Comparison of ENCODE assay signal across 8 mouse cellular contexts in genomic region chr6:112210238-112210950, GRCm38 (mm10).
DNase-seq lines count a peak whose midpoint lies in the region; ATAC-seq and TF ChIP-seq lines count a peak whose summit lies in the region.

No protein-coding gene starts in this region.

- H3K27ac ChIP-seq in embryonic fibroblast, embryonic 13.5 days (ENCODE audit: insufficient read depth, low read length): peak overlapping the region; percentile 43; the same call in 1 of the 2 replicates
- peak overlapping the region; percentile 57 for H3K27ac ChIP-seq in heart, embryonic 15.5 days
- H3K27ac ChIP-seq in kidney, postnatal 0 days: peak overlapping the region; percentile 76
- H3K27ac ChIP-seq in stomach, postnatal 0 days (replicated peaks): peak overlapping the region; percentile 24; the same call in 1 of the 2 replicates

- ATAC-seq in heart, embryonic 15.5 days (replicated peaks; ENCODE audit: insufficient number of reproducible peaks, insufficient read depth, low FRiP score, low read depth): peak; percentile 89
- ATAC-seq in kidney, postnatal 0 days (replicated peaks; ENCODE audit: low FRiP score, low read depth): peak; percentile 91
- ATAC-seq in stomach, postnatal 0 days (ENCODE audit: low FRiP score, low TSS enrichment): peak; percentile 99

- H3K27me3 ChIP-seq in heart, embryonic 15.5 days: no peaks in the 10 kb centered on the region; the same call in 1 of the 2 replicates
- no peaks in the 10 kb centered on the region for H3K27me3 ChIP-seq in kidney, postnatal 0 days (ENCODE audit: insufficient read depth, low read length)
- H3K27me3 ChIP-seq in stomach, postnatal 0 days (ENCODE audit: control insufficient read depth, insufficient read depth, low read length): no peaks in the 10 kb centered on the region

- peaks cover 2% of the 10 kb centered on the region; the same call in 1 of the 2 replicates for H3K4me1 ChIP-seq in embryonic fibroblast, embryonic 13.5 days (ENCODE audit: control insufficient read depth, insufficient read depth, low read length)
- H3K4me1 ChIP-seq in heart, embryonic 15.5 days (replicated peaks): 0 out of 2 replicates have a peak, but pooled peaks cover 3% of the 10 kb centered on the region
- H3K4me1 ChIP-seq in kidney, postnatal 0 days (replicated peaks; ENCODE audit: insufficient read depth, low read length): no peaks in the 10 kb centered on the region
- no peaks in the 10 kb centered on the region for H3K4me1 ChIP-seq in stomach, postnatal 0 days (replicated peaks; ENCODE audit: control insufficient read depth, insufficient read depth)

- TF ChIP-seq CTCF in embryonic fibroblast, embryonic 13.5 days (IDR thresholded peaks at IDR 0.05; ENCODE audit: borderline replicate concordance, insufficient read depth, low read length): no peak
- peak; percentile 42 for TF ChIP-seq CTCF in kidney, postnatal 0 days (IDR thresholded peaks at IDR 0.05; ENCODE audit: low read depth)
- peak; percentile 53 for TF ChIP-seq CTCF in stomach, postnatal 0 days (IDR thresholded peaks at IDR 0.05; ENCODE audit: low read depth)

- no peak overlapping the region for H3K4me2 ChIP-seq in heart, embryonic 15.5 days
- no peak overlapping the region for H3K4me2 ChIP-seq in kidney, postnatal 0 days (ENCODE audit: low read length)
- H3K4me2 ChIP-seq in stomach, postnatal 0 days (replicated peaks; ENCODE audit: low read depth): no peak overlapping the region

- no peaks in the 10 kb centered on the region for H3K36me3 ChIP-seq in heart, embryonic 15.5 days
- H3K36me3 ChIP-seq in kidney, postnatal 0 days (ENCODE audit: insufficient read depth, low read length): no peaks in the 10 kb centered on the region
- no peaks in the 10 kb centered on the region for H3K36me3 ChIP-seq in stomach, postnatal 0 days (ENCODE audit: control insufficient read depth, insufficient read depth, low read length)

- WGBS in heart, embryonic 15.5 days: 37% methylated on average over 8 of the region's 8 CpGs
- WGBS in kidney, postnatal 0 days: 12% methylated on average over 8 of the region's 8 CpGs
- 18% methylated on average over 8 of the region's 8 CpGs for WGBS in stomach, postnatal 0 days

- TF ChIP-seq EP300 in stomach, postnatal 0 days (optimal IDR thresholded peaks at IDR 0.05): no peak

- no peak for TF ChIP-seq POLR2A in embryonic fibroblast, embryonic 13.5 days (IDR thresholded peaks at IDR 0.05; ENCODE audit: low read depth, low read length)

- peak; percentile 61 to 74 for DNase-seq in left cerebral cortex, postnatal 10 days (ENCODE audit: extremely low spot score in 1 of 2, low spot score in 2 of 2)
- DNase-seq in left cerebral cortex, postnatal 36 days (ENCODE audit: low spot score in 2 of 2): no peak
- peak; percentile 93 for DNase-seq in kidney, postnatal 0 days (ENCODE audit: low spot score)
- DNase-seq in lung, postnatal 14 days: peak; percentile 81
- peak; percentile 86 for DNase-seq in stomach, postnatal 0 days (ENCODE audit: low spot score)
- DNase-seq in cerebellum, adult 18-20 months: no peak

- no peak overlapping the region for H3K9ac ChIP-seq in heart, embryonic 15.5 days
- no peak overlapping the region for H3K9ac ChIP-seq in kidney, postnatal 0 days (ENCODE audit: low read depth, low read length)
- H3K9ac ChIP-seq in stomach, postnatal 0 days (ENCODE audit: low read length): no peak overlapping the region

- no peak overlapping the region for H3K4me3 ChIP-seq in embryonic fibroblast, embryonic 13.5 days (ENCODE audit: insufficient read depth, low read length)
- no peak overlapping the region for H3K4me3 ChIP-seq in heart, embryonic 15.5 days
- H3K4me3 ChIP-seq in kidney, postnatal 0 days (replicated peaks; ENCODE audit: low read depth, low read length): no peak overlapping the region
- H3K4me3 ChIP-seq in stomach, postnatal 0 days (ENCODE audit: low read depth, low read length): no peak overlapping the region

- no peaks in the 10 kb centered on the region for H3K9me3 ChIP-seq in heart, embryonic 15.5 days (replicated peaks)
- H3K9me3 ChIP-seq in kidney, postnatal 0 days (replicated peaks; ENCODE audit: low read length): no peaks in the 10 kb centered on the region
- H3K9me3 ChIP-seq in stomach, postnatal 0 days (ENCODE audit: control insufficient read depth, low read length): no peaks in the 10 kb centered on the region

- intact Hi-C loops in left cerebral cortex, postnatal 10 days (cut with DNase I): loop anchor here (10.0 kb wide), 2 partner anchors 64 to 274 kb away; partner anchors contain the start of genes Lmcd1 and Oxtr
- intact Hi-C loops in left cerebral cortex, postnatal 36 days (cut with DNase I): no loop called here

Comparison
In these comparisons a context has a peak if more than half of its experiments do, and no peak if none do; other contexts are left out.
1. DNase-seq: peak in left cerebral cortex, postnatal 10 days (2 of 2), kidney, postnatal 0 days (single experiment), lung, postnatal 14 days (single experiment) and stomach, postnatal 0 days (single experiment); none in left cerebral cortex, postnatal 36 days (0 of 2) and cerebellum, adult 18-20 months (0 of 2).
2. H3K27ac ChIP-seq: peak in every context shown above with its lines; median percentile 76 in kidney, postnatal 0 days; 57 in heart, embryonic 15.5 days; 43 in embryonic fibroblast, embryonic 13.5 days; 24 in stomach, postnatal 0 days.
3. Peak in every context shown above with its lines, with median percentiles within 50 percentile points of each other: ATAC-seq.